Mouse (Mus musculus): ENCODE data around the gene Aqp12.
A peak's percentile ranks its signal among the peaks of the same experiment; 100 is the strongest.

Aqp12 gene

GRCm38 (mm10) chr1:93014460-93014859 lies 8.3 kb downstream of the Aqp12 start:
- peak; percentile 80 to 81 for DNase-seq (ENCODE audit: low spot score in 2 of 2)

GRCm38 (mm10) chr1:93015136-93015535 lies 9.0 kb downstream of the Aqp12 start:
- no peak for DNase-seq (ENCODE audit: low spot score in 2 of 2)

- DNase-seq (ENCODE audit: low spot score in 2 of 2), result no peak
Measured at GRCm38 (mm10) chr1:93018716-93019115, 12.6 kb downstream of the Aqp12 start.

- no peak for DNase-seq (ENCODE audit: low spot score in 2 of 2)
Measured at GRCm38 (mm10) chr1:93020602-93021001, 14.5 kb downstream of the Aqp12 start.

GRCm38 (mm10) chr1:93026600-93026999 lies 20.5 kb downstream of the Aqp12 start:
- no peak for DNase-seq (ENCODE audit: low spot score in 2 of 2)

GRCm38 (mm10) chr1:93029387-93029786 lies 23.3 kb downstream of the Aqp12 start:
- DNase-seq (ENCODE audit: low spot score in 2 of 2), result no peak

- no peak for DNase-seq (ENCODE audit: low spot score in 2 of 2)
Measured at GRCm38 (mm10) chr1:93030060-93030459, 23.9 kb downstream of the Aqp12 start.

- DNase-seq (ENCODE audit: low spot score in 2 of 2), result no peak
Measured at GRCm38 (mm10) chr1:93031199-93031598, 25.1 kb downstream of the Aqp12 start.

GRCm38 (mm10) chr1:93033989-93034388 lies 27.9 kb downstream of the Aqp12 start:
- DNase-seq (ENCODE audit: low spot score in 2 of 2), result no peak

GRCm38 (mm10) chr1:93035981-93036380 lies 29.8 kb downstream of the Aqp12 start:
- DNase-seq (ENCODE audit: low spot score in 2 of 2), result no peak

- no peak for DNase-seq (ENCODE audit: low spot score in 2 of 2)
Measured at GRCm38 (mm10) chr1:93046153-93046789, 40.1 kb downstream of the Aqp12 start.

- DNase-seq (ENCODE audit: low spot score in 2 of 2), result no peak
Measured at GRCm38 (mm10) chr1:93050071-93050470, 43.9 kb downstream of the Aqp12 start.

- DNase-seq (ENCODE audit: low spot score in 2 of 2), result no peak
Measured at GRCm38 (mm10) chr1:93051124-93051833, 45.1 kb downstream of the Aqp12 start.
